Mouse (Mus musculus): ENCODE data around the gene Ngfr.

GRCm38 (mm10) chr11:95550301-95551021, 37.1 kb downstream of the Ngfr start:
- TF ChIP-seq CTCF (IDR thresholded peaks at IDR 0.05; ENCODE audit: low read depth, low read length) (no peak), EP300 (IDR thresholded peaks at IDR 0.05; ENCODE audit: insufficient read depth, low read depth, low read length) (no peak)

All from ES-Bruce4 (cell line).